Mouse (Mus musculus) embryonic fibroblast, embryonic 13.5 days (primary cell): ENCODE data around the gene Rnf169.

Source experiments
- CTCF ChIP-seq: IDR thresholded peaks from 2 replicates; pipeline ENCODE4 v1.5.1; 2011; ENCODE audit warnings: mild to moderate bottlenecking, control low read depth, low read length, moderate library complexity, borderline replicate concordance; ENCODE audit not compliant: insufficient read depth
- POLR2A ChIP-seq: IDR thresholded peaks from 2 replicates; pipeline ENCODE4 v1.6.1; 2011; ENCODE audit warnings: low read depth, mild to moderate bottlenecking, control low read depth, low read length, moderate library complexity

- TF ChIP-seq POLR2A (no peak), CTCF (no peak)
These were observed 1.2 kb downstream of the Rnf169 start for GRCm38 (mm10) chr7:99979081-99979480.
